Mouse (Mus musculus) myocyte (in vitro differentiated cells): ENCODE measurements around the gene Slc34a3. TPM values are rescaled to one million over a fixed set of nuclear protein-coding genes. Genes with fewer than 3 reads are reported as not detected.

Experiments used
- H3K27me3 ChIP-seq: one replicate; pipeline ENCODE4 v1.6.1; 2011; ENCODE audit not compliant: control insufficient read depth, insufficient read depth, insufficient read length
- H3K36me3 ChIP-seq: one replicate; pipeline ENCODE4 v1.6.1; 2011; ENCODE audit not compliant: control insufficient read depth, insufficient read depth
- H3K4me2 ChIP-seq: one replicate; pipeline ENCODE4 v1.6.1; 2011; ENCODE audit warnings: low read depth, control low read depth
- H3K4me3 ChIP-seq: one replicate; pipeline ENCODE4 v1.5.1; 2011; ENCODE audit warnings: mild to moderate bottlenecking, control low read depth, moderate library complexity
- H3K79me2 ChIP-seq: one replicate; pipeline ENCODE4 v1.6.1; 2011; ENCODE audit not compliant: control insufficient read depth, insufficient read depth
- H3ac ChIP-seq: one replicate; pipeline ENCODE4 v1.6.1; 2011; ENCODE audit not compliant: control insufficient read depth, insufficient read length
- CEBPB ChIP-seq: IDR thresholded peaks from 2 replicates; pipeline ENCODE4 v1.6.1; 2011; ENCODE audit warnings: mild to moderate bottlenecking, moderate library complexity; ENCODE audit not compliant: poor library complexity, insufficient read depth, severe bottlenecking
- E2F4 ChIP-seq: IDR thresholded peaks from one replicate; pipeline ENCODE4 v1.6.1; 2011; ENCODE audit warnings: mild to moderate bottlenecking, control low read depth, moderate library complexity; ENCODE audit not compliant: insufficient read depth
- MAX ChIP-seq: IDR thresholded peaks from one replicate; pipeline ENCODE4 v1.6.1; 2011; ENCODE audit warnings: low read depth, mild to moderate bottlenecking, control low read depth
- MYOD1 ChIP-seq, 3 experiments: IDR thresholded peaks; one replicate each; pipeline ENCODE4 v1.6.1; 2011; ENCODE audit warnings: control low read depth in 2 of 3, low read depth in 2 of 3, mild to moderate bottlenecking in 2 of 3, moderate library complexity in 1 of 3; ENCODE audit not compliant: insufficient read length in 2 of 3, control insufficient read depth in 1 of 3
- MYOG ChIP-seq, 3 experiments: IDR thresholded peaks; one replicate each; pipeline ENCODE4 v1.6.1; 2011; ENCODE audit warnings: control low read depth in 2 of 3, low read depth in 2 of 3, mild to moderate bottlenecking in 2 of 3; ENCODE audit not compliant: insufficient read length in 2 of 3, control insufficient read depth in 1 of 3, insufficient read depth in 1 of 3
- POLR2A ChIP-seq: IDR thresholded peaks from one replicate; pipeline ENCODE4 v1.6.1; 2011; ENCODE audit warnings: low read depth, mild to moderate bottlenecking, control low read depth, moderate library complexity; ENCODE audit not compliant: insufficient read length
- POLR2AphosphoS2 ChIP-seq: IDR thresholded peaks from one replicate; pipeline ENCODE4 v1.6.1; 2011; ENCODE audit warnings: low read depth, control low read depth; ENCODE audit not compliant: insufficient read length
- REST ChIP-seq: IDR thresholded peaks from one replicate; pipeline ENCODE4 v1.6.1; 2011; ENCODE audit warnings: mild to moderate bottlenecking, control low read depth, moderate library complexity; ENCODE audit not compliant: insufficient read depth, insufficient read length
- SRF ChIP-seq: IDR thresholded peaks from one replicate; pipeline ENCODE4 v1.6.1; 2011; ENCODE audit warnings: low read depth; ENCODE audit not compliant: control insufficient read depth, insufficient read length
- TCF12 ChIP-seq: IDR thresholded peaks from one replicate; pipeline ENCODE4 v1.6.1; 2011; ENCODE audit warnings: mild to moderate bottlenecking, control low read depth; ENCODE audit not compliant: poor library complexity, insufficient read depth, severe bottlenecking
- TCF3 ChIP-seq: IDR thresholded peaks from one replicate; pipeline ENCODE4 v1.6.1; 2011; ENCODE audit warnings: low read depth, control low read depth; ENCODE audit not compliant: insufficient read length
- USF1 ChIP-seq: IDR thresholded peaks from one replicate; pipeline ENCODE4 v1.6.1; 2011; ENCODE audit warnings: low read depth, mild to moderate bottlenecking, control low read depth, moderate library complexity
- polyA plus RNA-seq: library from polyadenylated mRNA; unstranded; fragments of >200 nt; fragmentation: generic; extraction: Trizol; gene quantifications from one replicate; pipeline ENCODE4 v1.2.1, GENCODE M21; 2012; ENCODE audit warnings: missing spikeins

Slc34a3 gene
- polyA plus RNA-seq, 1 experiment = not detected

GRCm38 (mm10) chr2:25230581-25230980 lies 3.6 kb downstream of the Slc34a3 start:
- TF ChIP-seq REST = no peak
- TF ChIP-seq POLR2A = no peak
- TF ChIP-seq MYOD1 (IDR thresholded peaks at IDR 0.05; ENCODE audit: control insufficient read depth in 1 of 3, insufficient read length in 2 of 3, low read depth in 2 of 3) = no peak
- no peak for TF ChIP-seq USF1
- no peak for TF ChIP-seq POLR2AphosphoS2
- TF ChIP-seq TCF12 = no peak
- TF ChIP-seq TCF3 = no peak
- Histone ChIP-seq H3K36me3 (no peaks in the 10 kb centered on the region), H3K79me2 (no peaks in the 10 kb centered on the region), H3K4me3 (no peak overlapping the region), H3K4me2 (no peak overlapping the region), H3K27me3 (peaks cover 57% of the 10 kb centered on the region), H3ac (no peak overlapping the region)

GRCm38 (mm10) chr2:25229582-25229981 lies 4.6 kb downstream of the Slc34a3 start:
- Histone ChIP-seq H3K4me3 (no peak overlapping the region), H3K4me2 (no peak overlapping the region), H3K36me3 (no peaks in the 10 kb centered on the region), H3ac (no peak overlapping the region), H3K79me2 (no peaks in the 10 kb centered on the region), H3K27me3 (peaks cover 48% of the 10 kb centered on the region)
- TF ChIP-seq MAX (no peak), MYOG (IDR thresholded peaks at IDR 0.05; ENCODE audit: control insufficient read depth in 1 of 3, insufficient read depth in 1 of 3, insufficient read length in 2 of 3, low read depth in 2 of 3) (no peak), MYOD1 (IDR thresholded peaks at IDR 0.05; ENCODE audit: control insufficient read depth in 1 of 3, insufficient read length in 2 of 3, low read depth in 2 of 3) (no peak), USF1 (no peak), REST (no peak)

- Histone ChIP-seq H3K27me3 (peaks cover 43% of the 10 kb centered on the region), H3K36me3 (no peaks in the 10 kb centered on the region), H3ac (no peak overlapping the region), H3K4me2 (peak overlapping the region; percentile 75), H3K4me3 (peak overlapping the region; percentile 6), H3K79me2 (no peaks in the 10 kb centered on the region)
- TF ChIP-seq POLR2AphosphoS2 (no peak), MYOG (IDR thresholded peaks at IDR 0.05; ENCODE audit: control insufficient read depth in 1 of 3, insufficient read depth in 1 of 3, insufficient read length in 2 of 3, low read depth in 2 of 3) (no peak), TCF12 (no peak), E2F4 (no peak)
Measured at GRCm38 (mm10) chr2:25228995-25229530, 5.1 kb downstream of the Slc34a3 start.

GRCm38 (mm10) chr2:25228431-25228889 lies 5.7 kb downstream of the Slc34a3 start:
- TF ChIP-seq TCF12 = no peak
- TF ChIP-seq POLR2AphosphoS2 = no peak
- no peak for TF ChIP-seq MYOD1 (IDR thresholded peaks at IDR 0.05; ENCODE audit: control insufficient read depth in 1 of 3, insufficient read length in 2 of 3, low read depth in 2 of 3)
- no peak for TF ChIP-seq E2F4
- peak; percentile 84 for TF ChIP-seq CEBPB
- no peak for TF ChIP-seq SRF
- TF ChIP-seq MYOG (IDR thresholded peaks at IDR 0.05; ENCODE audit: control insufficient read depth in 1 of 3, insufficient read depth in 1 of 3, insufficient read length in 2 of 3, low read depth in 2 of 3) = no peak
- TF ChIP-seq REST = no peak
- Histone ChIP-seq H3K27me3 (peaks cover 37% of the 10 kb centered on the region), H3K79me2 (peaks cover 6% of the 10 kb centered on the region), H3ac (no peak overlapping the region), H3K4me2 (peak overlapping the region; percentile 75), H3K36me3 (peaks cover 3% of the 10 kb centered on the region), H3K4me3 (peak overlapping the region; percentile 6)

- Histone ChIP-seq H3K4me2 (peak overlapping the region; percentile 45), H3K79me2 (peaks cover 11% of the 10 kb centered on the region), H3K4me3 (no peak overlapping the region), H3ac (no peak overlapping the region), H3K27me3 (peaks cover 26% of the 10 kb centered on the region), H3K36me3 (peaks cover 9% of the 10 kb centered on the region)
- TF ChIP-seq CEBPB = no peak
- no peak for TF ChIP-seq E2F4
- TF ChIP-seq TCF3 = no peak
- TF ChIP-seq POLR2AphosphoS2 = no peak
- TF ChIP-seq MYOD1 (IDR thresholded peaks at IDR 0.05; ENCODE audit: control insufficient read depth in 1 of 3, insufficient read length in 2 of 3, low read depth in 2 of 3) = no peak
- no peak for TF ChIP-seq MYOG (IDR thresholded peaks at IDR 0.05; ENCODE audit: control insufficient read depth in 1 of 3, insufficient read depth in 1 of 3, insufficient read length in 2 of 3, low read depth in 2 of 3)
- no peak for TF ChIP-seq USF1
- TF ChIP-seq REST = no peak
- TF ChIP-seq SRF = no peak
- TF ChIP-seq TCF12 = no peak
- no peak for TF ChIP-seq POLR2A
- no peak for TF ChIP-seq MAX
Measured at GRCm38 (mm10) chr2:25227406-25227805, 6.8 kb downstream of the Slc34a3 start.
